Mouse (Mus musculus): ENCODE measurements around the gene Dgkz. TPM values are rescaled to one million over a fixed set of nuclear protein-coding genes. Genes with fewer than 3 reads are reported as not detected.

Dgkz gene
- polyA plus RNA-seq, 1 experiment from 2014 or later: 32.1 TPM

- TF ChIP-seq CTCF (IDR thresholded peaks at IDR 0.05; ENCODE audit: low read depth): no peak
- no peak overlapping the region for H3K27ac ChIP-seq
- no peak overlapping the region for H3K4me2 ChIP-seq (ENCODE audit: low read length)
- H3K4me1 ChIP-seq (replicated peaks; ENCODE audit: insufficient read depth, low read length): no peaks in the 10 kb centered on the region
- H3K9me3 ChIP-seq (replicated peaks; ENCODE audit: low read length): no peaks in the 10 kb centered on the region
- no peak overlapping the region for H3K9ac ChIP-seq (ENCODE audit: low read depth, low read length)
- no peaks in the 10 kb centered on the region for H3K36me3 ChIP-seq (ENCODE audit: insufficient read depth, low read length)
- DNase-seq (ENCODE audit: low spot score) (no peak), ATAC-seq (replicated peaks; ENCODE audit: low FRiP score, low read depth) (no peak)
- H3K4me3 ChIP-seq (replicated peaks; ENCODE audit: low read depth, low read length): no peak overlapping the region
- no peaks in the 10 kb centered on the region for H3K27me3 ChIP-seq (ENCODE audit: insufficient read depth, low read length)
- 84% methylated on average over 16 of the region's 16 CpGs for WGBS
These were observed 22.4 kb upstream of the Dgkz start for GRCm38 (mm10) chr2:91997905-91998608.

- Histone ChIP-seq H3K4me3 (replicated peaks; ENCODE audit: low read depth, low read length) (no peak overlapping the region), H3K4me1 (replicated peaks; ENCODE audit: insufficient read depth, low read length) (no peaks in the 10 kb centered on the region), H3K27me3 (ENCODE audit: insufficient read depth, low read length) (no peaks in the 10 kb centered on the region), H3K27ac (no peak overlapping the region), H3K36me3 (ENCODE audit: insufficient read depth, low read length) (no peaks in the 10 kb centered on the region), H3K9me3 (replicated peaks; ENCODE audit: low read length) (no peaks in the 10 kb centered on the region), H3K9ac (ENCODE audit: low read depth, low read length) (no peak overlapping the region), H3K4me2 (ENCODE audit: low read length) (no peak overlapping the region)
- DNase-seq (ENCODE audit: low spot score) (peak; percentile 46), ATAC-seq (replicated peaks; ENCODE audit: low FRiP score, low read depth) (peak; percentile 72)
- no peak for TF ChIP-seq CTCF (IDR thresholded peaks at IDR 0.05; ENCODE audit: low read depth)
- 68% methylated on average over 5 of the region's 5 CpGs for WGBS
These were observed 20.3 kb upstream of the Dgkz start for GRCm38 (mm10) chr2:91996006-91996405.

DNA sequence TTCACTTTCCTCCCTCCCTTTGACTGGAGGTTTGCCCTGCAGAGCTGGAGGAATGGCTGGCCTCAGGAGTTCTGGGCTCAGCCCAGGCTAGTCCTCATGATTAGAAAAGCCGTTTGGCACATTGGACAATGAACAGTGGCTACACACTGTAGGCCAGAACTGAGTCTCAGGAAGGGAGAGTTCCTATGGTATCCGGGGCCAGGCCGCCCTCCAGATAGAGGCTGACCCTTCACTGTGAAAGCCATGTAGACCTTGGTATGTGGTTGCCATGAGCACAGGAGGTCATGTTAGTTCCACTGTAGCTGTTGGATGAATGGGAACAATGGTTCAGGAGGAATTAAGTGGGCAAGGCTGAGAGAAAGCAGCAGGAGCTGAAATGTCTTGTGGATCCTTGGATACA, 17.7 kb upstream of the Dgkz start:
- no peak overlapping the region for H3K9ac ChIP-seq (ENCODE audit: low read depth, low read length)
- H3K4me1 ChIP-seq (replicated peaks; ENCODE audit: insufficient read depth, low read length): no peaks in the 10 kb centered on the region
- H3K4me3 ChIP-seq (replicated peaks; ENCODE audit: low read depth, low read length): no peak overlapping the region
- 77% methylated on average over 3 of the region's 3 CpGs for WGBS
- no peak overlapping the region for H3K4me2 ChIP-seq (ENCODE audit: low read length)
- DNase-seq (ENCODE audit: low spot score) (no peak), ATAC-seq (replicated peaks; ENCODE audit: low FRiP score, low read depth) (no peak)
- no peaks in the 10 kb centered on the region for H3K36me3 ChIP-seq (ENCODE audit: insufficient read depth, low read length)
- TF ChIP-seq CTCF (IDR thresholded peaks at IDR 0.05; ENCODE audit: low read depth): no peak
- no peak overlapping the region for H3K27ac ChIP-seq
- no peaks in the 10 kb centered on the region for H3K9me3 ChIP-seq (replicated peaks; ENCODE audit: low read length)
- no peaks in the 10 kb centered on the region for H3K27me3 ChIP-seq (ENCODE audit: insufficient read depth, low read length)

DNA sequence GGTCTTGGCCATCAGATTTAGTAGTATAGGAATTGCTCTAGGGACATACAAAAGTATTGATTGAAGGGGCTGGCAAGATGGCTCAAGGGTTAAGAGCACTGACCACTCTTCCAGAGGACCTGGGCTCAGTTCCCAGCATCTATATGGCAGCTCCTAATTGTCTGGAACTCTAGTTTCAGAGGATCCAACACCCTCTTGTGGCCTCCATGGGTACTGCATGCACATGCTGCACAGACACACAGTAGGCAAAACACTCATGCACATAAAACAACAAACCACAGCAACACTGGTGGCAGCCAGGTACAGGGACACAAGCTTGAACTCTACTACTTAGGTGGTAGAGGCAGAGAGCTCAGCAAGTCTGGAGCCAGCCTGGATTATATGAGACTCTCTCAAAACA, 14.1 kb upstream of the Dgkz start:
- Histone ChIP-seq H3K4me3 (replicated peaks; ENCODE audit: low read depth, low read length) (no peak overlapping the region), H3K4me1 (replicated peaks; ENCODE audit: insufficient read depth, low read length) (no peaks in the 10 kb centered on the region; the same call in 1 of the 2 replicates), H3K9ac (ENCODE audit: low read depth, low read length) (no peak overlapping the region), H3K27ac (no peak overlapping the region), H3K36me3 (ENCODE audit: insufficient read depth, low read length) (no peaks in the 10 kb centered on the region), H3K9me3 (replicated peaks; ENCODE audit: low read length) (no peaks in the 10 kb centered on the region), H3K27me3 (ENCODE audit: insufficient read depth, low read length) (no peaks in the 10 kb centered on the region), H3K4me2 (ENCODE audit: low read length) (no peak overlapping the region)
- no peak for ATAC-seq (replicated peaks; ENCODE audit: low FRiP score, low read depth)
- TF ChIP-seq CTCF (IDR thresholded peaks at IDR 0.05; ENCODE audit: low read depth): peak; percentile 50
- no peak for DNase-seq (ENCODE audit: low spot score)

DNA sequence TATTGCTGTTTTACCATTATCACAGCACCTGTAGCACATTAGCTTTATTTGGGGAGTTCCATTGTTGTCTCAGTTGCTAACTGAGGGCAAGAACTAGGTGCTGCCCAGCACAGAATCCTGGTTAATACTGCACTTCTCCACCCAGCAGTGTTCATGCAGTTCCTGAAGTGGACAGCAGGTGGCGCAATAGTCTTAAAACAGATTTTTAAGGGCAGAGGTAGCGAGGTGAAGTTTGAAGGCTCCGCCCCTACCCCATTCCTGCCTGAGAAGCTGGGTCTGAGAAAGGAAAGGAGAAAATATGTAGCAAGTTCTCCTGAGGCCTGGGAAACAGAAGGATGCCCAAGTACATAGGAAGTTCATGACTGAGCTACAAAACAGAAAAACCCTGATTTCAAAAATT, 11.9 kb upstream of the Dgkz start:
- Histone ChIP-seq H3K36me3 (ENCODE audit: insufficient read depth, low read length) (no peaks in the 10 kb centered on the region), H3K9me3 (replicated peaks; ENCODE audit: low read length) (no peaks in the 10 kb centered on the region), H3K4me2 (ENCODE audit: low read length) (no peak overlapping the region), H3K4me3 (replicated peaks; ENCODE audit: low read depth, low read length) (no peak overlapping the region), H3K27me3 (ENCODE audit: insufficient read depth, low read length) (no peaks in the 10 kb centered on the region), H3K27ac (no peak overlapping the region), H3K9ac (ENCODE audit: low read depth, low read length) (no peak overlapping the region), H3K4me1 (replicated peaks; ENCODE audit: insufficient read depth, low read length) (peaks cover 6% of the 10 kb centered on the region; the same call in 1 of the 2 replicates)
- TF ChIP-seq CTCF (IDR thresholded peaks at IDR 0.05; ENCODE audit: low read depth): peak; percentile 96
- WGBS: 2% methylated on average over 3 of the region's 3 CpGs
- DNase-seq (ENCODE audit: low spot score): peak; percentile 92
- no peak for ATAC-seq (replicated peaks; ENCODE audit: low FRiP score, low read depth)

DNA sequence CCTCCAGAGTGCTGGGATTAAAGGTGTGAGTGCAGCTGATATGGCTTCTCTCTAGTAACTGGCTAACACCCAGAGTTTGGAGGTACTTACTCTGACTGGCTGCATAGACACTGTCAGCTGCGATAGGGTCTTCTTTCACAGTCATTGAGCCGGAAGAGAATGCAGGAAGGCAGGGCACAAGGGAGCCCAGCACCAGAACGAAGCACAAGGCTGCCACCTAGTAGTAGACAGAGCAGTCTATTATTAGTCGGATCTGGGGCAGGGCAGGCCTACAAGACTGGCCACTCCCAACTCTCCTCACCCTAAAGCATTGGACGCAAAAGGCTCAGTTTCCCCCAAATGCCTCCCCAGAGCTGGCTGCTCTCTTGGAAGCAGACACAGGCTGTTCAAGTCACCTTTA, 10.4 kb upstream of the Dgkz start:
- no peaks in the 10 kb centered on the region for H3K9me3 ChIP-seq (replicated peaks; ENCODE audit: low read length)
- H3K27me3 ChIP-seq (ENCODE audit: insufficient read depth, low read length): no peaks in the 10 kb centered on the region
- 13% methylated on average over 5 of the region's 5 CpGs for WGBS
- DNase-seq (ENCODE audit: low spot score): peak; percentile 72
- peak; percentile 56 for TF ChIP-seq CTCF (IDR thresholded peaks at IDR 0.05; ENCODE audit: low read depth)
- no peak overlapping the region for H3K9ac ChIP-seq (ENCODE audit: low read depth, low read length)
- no peak overlapping the region for H3K27ac ChIP-seq
- no peaks in the 10 kb centered on the region for H3K36me3 ChIP-seq (ENCODE audit: insufficient read depth, low read length)
- H3K4me2 ChIP-seq (ENCODE audit: low read length): no peak overlapping the region
- no peak overlapping the region for H3K4me3 ChIP-seq (replicated peaks; ENCODE audit: low read depth, low read length)
- peaks cover 6% of the 10 kb centered on the region; the same call in 1 of the 2 replicates for H3K4me1 ChIP-seq (replicated peaks; ENCODE audit: insufficient read depth, low read length)
- ATAC-seq (replicated peaks; ENCODE audit: low FRiP score, low read depth): no peak

All from kidney, postnatal 0 days (tissue).